9 mouse cellular contexts compared by ENCODE assay signal in the genomic region with DNA sequence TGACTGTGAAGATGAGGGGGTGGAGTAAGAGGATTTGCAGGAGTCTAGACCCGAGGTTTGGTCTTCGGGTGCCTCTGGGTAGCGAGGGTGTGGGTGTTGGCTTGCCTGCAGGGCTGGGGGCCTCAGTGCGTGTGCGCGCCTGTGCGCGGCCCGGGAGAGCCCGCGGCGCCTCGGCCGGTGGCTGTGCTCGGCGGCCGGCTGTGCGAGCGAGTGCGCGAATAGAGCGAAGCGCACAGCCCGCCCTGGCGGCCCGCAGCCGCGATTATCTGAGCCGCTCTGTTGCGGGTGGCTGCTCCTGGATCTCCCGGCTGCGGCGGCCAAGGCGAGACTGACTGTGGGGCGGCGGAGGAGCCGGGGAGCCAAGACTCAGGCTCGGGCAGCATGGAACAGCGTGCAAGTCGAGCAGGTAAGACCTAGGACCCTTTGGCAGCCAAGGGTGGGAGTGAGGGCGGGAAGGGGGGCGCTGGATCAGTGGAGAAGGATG. TPM values are rescaled to one million over a fixed set of nuclear protein-coding genes. Genes with fewer than 3 reads are reported as not detected.
DNase-seq lines count a peak whose midpoint lies in the region; ATAC-seq and TF ChIP-seq lines count a peak whose summit lies in the region.
"Had no signal": no experiment of that assay in that cellular context is flagged by ENCODE, and none has a peak within 500 bp of the region (broad histone marks: within the 10 kb centered on the region; RNA-seq: fewer than 3 reads in every experiment).

No protein-coding gene starts in this region.

- in situ Hi-C loops in ES-E14 (cut with MboI; ENCODE audit: low sequenced_read_pairs in 2 of 2, unreplicated experiment in 2 of 2): loop anchor here in 1 of 2 experiments (10.0 to 25.0 kb wide), 2 partner anchors 159 to 488 kb away; a partner anchor contains a TSS

- H3K27ac ChIP-seq in heart, embryonic 13.5 days (replicated peaks): no peak overlapping the region
- no peak overlapping the region for H3K27ac ChIP-seq in ES-E14 (ENCODE audit: insufficient read depth, low read depth, low read length, poor library complexity, severe bottlenecking)
- H3K27ac ChIP-seq in hindbrain, embryonic 14.5 days: peak overlapping the region; percentile 61
- no peak overlapping the region for H3K27ac ChIP-seq in limb, embryonic 15.5 days

- no peak for DNase-seq in heart, adult 8-10 months (ENCODE audit: low spot score)
- DNase-seq in ES-E14 (ENCODE audit: low read depth, low spot score): no peak
- no peak for DNase-seq in hindbrain, embryonic 14.5 days (ENCODE audit: low spot score)
- DNase-seq in left cerebral cortex, postnatal 10 days (ENCODE audit: extremely low spot score in 1 of 2, low spot score in 2 of 2): no peak
- DNase-seq in right cerebral cortex, postnatal 10 days (ENCODE audit: low spot score in 2 of 2): no peak
- no peak for DNase-seq in ovary, postnatal 14 days (ENCODE audit: low spot score)
- DNase-seq: thymus, adult 2 months had no signal

- no peaks in the 10 kb centered on the region for H3K36me3 ChIP-seq in heart, embryonic 13.5 days
- no peaks in the 10 kb centered on the region for H3K36me3 ChIP-seq in ES-E14 (ENCODE audit: control insufficient read depth, insufficient read depth, low read length, poor library complexity, severe bottlenecking)
- H3K36me3 ChIP-seq in hindbrain, embryonic 14.5 days (replicated peaks; ENCODE audit: control insufficient read depth, insufficient read depth): no peaks in the 10 kb centered on the region
- no peaks in the 10 kb centered on the region for H3K36me3 ChIP-seq in limb, embryonic 15.5 days

- intact Hi-C loops in left cerebral cortex, postnatal 10 days (cut with DNase I): loop anchor here (10.0 kb wide), 1 partner anchor 488 kb away; a partner anchor contains a TSS

- H3K4me1 ChIP-seq in heart, embryonic 13.5 days: peaks cover 27% of the 10 kb centered on the region
- H3K4me1 ChIP-seq in ES-E14 (ENCODE audit: control insufficient read depth in 2 of 2, insufficient read depth in 2 of 2, low read length in 2 of 2, poor library complexity in 1 of 2): peaks cover 0 to 7% of the 10 kb centered on the region in 2 experiments; a peak in 1 of 4 replicates
- peaks cover 7% of the 10 kb centered on the region; the same call in 1 of the 2 replicates for H3K4me1 ChIP-seq in hindbrain, embryonic 14.5 days (replicated peaks; ENCODE audit: control insufficient read depth, insufficient read depth, low read length)
- peaks cover 22% of the 10 kb centered on the region for H3K4me1 ChIP-seq in limb, embryonic 15.5 days

- peaks cover 99% of the 10 kb centered on the region for H3K27me3 ChIP-seq in heart, embryonic 13.5 days (replicated peaks)
- H3K27me3 ChIP-seq in hindbrain, embryonic 14.5 days (ENCODE audit: control insufficient read depth, insufficient read depth, low read length): peaks cover 99% of the 10 kb centered on the region
- H3K27me3 ChIP-seq in limb, embryonic 15.5 days: peaks cover 98% of the 10 kb centered on the region

- no peaks in the 10 kb centered on the region for H3K9me3 ChIP-seq in heart, embryonic 13.5 days
- H3K9me3 ChIP-seq in ES-E14 (ENCODE audit: control insufficient read depth, insufficient read depth, low read depth, low read length): no peaks in the 10 kb centered on the region
- H3K9me3 ChIP-seq in hindbrain, embryonic 14.5 days (ENCODE audit: control insufficient read depth, low read length): no peaks in the 10 kb centered on the region
- H3K9me3 ChIP-seq in limb, embryonic 15.5 days: no peaks in the 10 kb centered on the region

- peak overlapping the region; percentile 54 for H3K4me2 ChIP-seq in heart, embryonic 13.5 days
- H3K4me2 ChIP-seq in hindbrain, embryonic 14.5 days (replicated peaks): peak overlapping the region; percentile 47
- H3K4me2 ChIP-seq in limb, embryonic 15.5 days: peak overlapping the region; percentile 38

- no peak for ATAC-seq in heart, embryonic 13.5 days (ENCODE audit: extremely low read depth, insufficient number of reproducible peaks, low FRiP score, low TSS enrichment)
- ATAC-seq in hindbrain, embryonic 14.5 days (ENCODE audit: low FRiP score): no peak
- ATAC-seq in limb, embryonic 15.5 days (ENCODE audit: insufficient number of reproducible peaks, low FRiP score, low TSS enrichment, low read depth): no peak

- under 1% methylated on average over 32 of the region's 42 CpGs for WGBS in heart, embryonic 13.5 days
- WGBS in hindbrain, embryonic 14.5 days: under 1% methylated on average over 42 of the region's 42 CpGs
- WGBS in limb, embryonic 15.5 days: 1% methylated on average over 42 of the region's 42 CpGs

- H3K4me3 ChIP-seq in heart, embryonic 13.5 days: peak overlapping the region; percentile 36
- H3K4me3 ChIP-seq in ES-E14 (ENCODE audit: insufficient read depth in 1 of 2, low read depth in 1 of 2, low read length in 2 of 2, poor library complexity in 1 of 2, severe bottlenecking in 1 of 2): peak overlapping the region; percentile 31 to 52
- H3K4me3 ChIP-seq in hindbrain, embryonic 14.5 days (replicated peaks; ENCODE audit: low read length): peak overlapping the region; percentile 26
- peak overlapping the region; percentile 20 for H3K4me3 ChIP-seq in limb, embryonic 15.5 days

- 0 out of 2 replicates have a peak overlapping the region, but pooled peaks have one; percentile 24 for H3K9ac ChIP-seq in heart, embryonic 13.5 days
- H3K9ac ChIP-seq in ES-E14 (ENCODE audit: insufficient read depth, low read depth, low read length, poor library complexity, severe bottlenecking): peak overlapping the region; percentile 39; the same call in 1 of the 2 replicates
- H3K9ac ChIP-seq in hindbrain, embryonic 14.5 days: peak overlapping the region; percentile 49
- no peak overlapping the region for H3K9ac ChIP-seq in limb, embryonic 15.5 days

TF ChIP-seq in ES-E14, 5 proteins besides CTCF, POLR2A, EP300 and RAD21:
- no peak for TF ChIP-seq HCFC1 (IDR thresholded peaks at IDR 0.05; ENCODE audit: borderline replicate concordance, insufficient read depth, low read length)
- no peak for TF ChIP-seq ZC3H11A (IDR thresholded peaks at IDR 0.05; ENCODE audit: borderline replicate concordance, low read depth, low read length)
- no peak for TF ChIP-seq CHD2 (IDR thresholded peaks at IDR 0.05; ENCODE audit: low read depth, low read length)
- TF ChIP-seq MAFK (IDR thresholded peaks at IDR 0.05; ENCODE audit: insufficient read depth, low read depth, low read length): no peak
- no peak for TF ChIP-seq ZNF384 (IDR thresholded peaks at IDR 0.05; ENCODE audit: low read depth, low read length)

RNA-seq across cellular contexts. Expression of a gene that starts 9.3 kb away (rescaled TPM):
- not detected in 2 replicates for polyA plus RNA-seq in heart, embryonic 13.5 days (2015; fragmentation: Nextera tagmentation; extraction: Ambion mirVana)
- not detected for total RNA-seq in heart, adult 8-10 months (2022)
- 0.11 TPM in 1 of 2 replicates, not detected in the other for total RNA-seq in ES-E14 (2012; rRNA removed)
- 18.7 and 22.1 TPM in 2 replicates for polyA plus RNA-seq in hindbrain, embryonic 14.5 days (2014; fragmentation: Nextera tagmentation; extraction: Ambion mirVana)
- polyA plus RNA-seq in limb, embryonic 15.5 days (2015; fragmentation: Nextera tagmentation; extraction: Ambion mirVana): not detected in 2 replicates
- total RNA-seq in left cerebral cortex, postnatal 10 days (2021): not detected
